Mouse (Mus musculus) heart, embryonic 14.5 days (tissue): ENCODE data around the gene Myh9. TPM values are rescaled to one million over a fixed set of nuclear protein-coding genes. Genes with fewer than 3 reads are reported as not detected.

Source experiments
- ATAC-seq: fragments of 200-750 bp; cut with Nextera tagmentation; 2 replicates; pipeline ENCODE4 v1.8.0; 2017; ENCODE audit warnings: low read depth, moderate TSS enrichment; ENCODE audit not compliant: insufficient number of reproducible peaks, insufficient read depth, low FRiP score
- H3K27ac ChIP-seq, 2 experiments: fragments of 200-500 bp in 1 of 2; fragments of 300-500 bp in 1 of 2; sonication (generic) in 1 of 2; replicated peaks in 1 of 2; 2 replicates each; pipeline ENCODE4 v1.5.1; 2012 to 2014; ENCODE audit warnings: low read depth in 2 of 2, low read length in 2 of 2, control low read depth in 1 of 2, mild to moderate bottlenecking in 1 of 2, mixed read lengths in 1 of 2; ENCODE audit not compliant: control insufficient read depth in 1 of 2, insufficient read depth in 1 of 2
- H3K27me3 ChIP-seq: fragments of 300-500 bp; sonication (generic); 2 replicates; pipeline ENCODE4 v1.6.1; 2014; ENCODE audit warnings: mild to moderate bottlenecking, low read length, control low read depth; ENCODE audit not compliant: control insufficient read depth, insufficient read depth
- H3K36me3 ChIP-seq: fragments of 300-500 bp; sonication (generic); 2 replicates; pipeline ENCODE4 v1.6.1; 2014; ENCODE audit warnings: mild to moderate bottlenecking, control low read depth, low read length, mixed read lengths; ENCODE audit not compliant: control insufficient read depth, insufficient read depth
- H3K4me1 ChIP-seq, 2 experiments: fragments of 200-500 bp in 1 of 2; fragments of 300-500 bp in 1 of 2; sonication (generic) in 1 of 2; 2 replicates each; pipeline ENCODE4 v1.6.1; 2012 to 2014; ENCODE audit warnings: low read length in 2 of 2, control low read depth in 1 of 2, mixed read lengths in 1 of 2; ENCODE audit not compliant: control insufficient read depth in 2 of 2, insufficient read depth in 2 of 2
- H3K4me2 ChIP-seq: fragments of 300-500 bp; sonication (generic); 2 replicates; pipeline ENCODE4 v1.6.1; 2014; ENCODE audit warnings: mild to moderate bottlenecking, low read length
- H3K4me3 ChIP-seq, 2 experiments: fragments of 200-500 bp in 1 of 2; fragments of 300-500 bp in 1 of 2; sonication (generic) in 1 of 2; 2 replicates each; pipeline ENCODE4 v1.5.1; 2012 to 2014; ENCODE audit warnings: low read length in 2 of 2, mild to moderate bottlenecking in 2 of 2, control low read depth in 1 of 2, low read depth in 1 of 2, moderate library complexity in 1 of 2; ENCODE audit not compliant: control insufficient read depth in 1 of 2, insufficient read depth in 1 of 2
- H3K9ac ChIP-seq: fragments of 300-500 bp; sonication (generic); 2 replicates; pipeline ENCODE4 v1.6.1; 2014; ENCODE audit warnings: mild to moderate bottlenecking, low read length
- H3K9me3 ChIP-seq: fragments of 300-500 bp; sonication (generic); 2 replicates; pipeline ENCODE4 v1.6.1; 2016; ENCODE audit warnings: low read length, control low read depth; ENCODE audit not compliant: control insufficient read depth
- WGBS: fragments of 180-500 bp; shearing (Covaris S2); extraction: QIAGEN DNeasy Blood & Tissue Kit; methylation state at CpG from one replicate; pipeline ENCODE4 v1.1.7; 2014; 5-methylcytosine and 5-hydroxymethylcytosine counted together
- polyA plus RNA-seq: library from polyadenylated mRNA; unstranded; fragments of >200 nt; fragmentation: Nextera tagmentation; extraction: Ambion mirVana; gene quantifications from 2 replicates; pipeline ENCODE4 v1.2.1, GENCODE M21; 2014

The Myh9 gene
- polyA plus RNA-seq, 1 experiment from 2014 or later = 31.0 TPM

- no peak overlapping the region for H3K27ac ChIP-seq
- no peak overlapping the region for H3K4me2 ChIP-seq
- no peaks in the 10 kb centered on the region for H3K9me3 ChIP-seq
- peaks cover 9% of the 10 kb centered on the region for H3K36me3 ChIP-seq
- WGBS = 94% methylated on average over 2 of the region's 2 CpGs
- H3K4me3 ChIP-seq = no peak overlapping the region
- H3K4me1 ChIP-seq = 0 out of 4 replicates have a peak, but pooled peaks cover 0 to 2% of the 10 kb centered on the region in 2 experiments
- no peaks in the 10 kb centered on the region for H3K27me3 ChIP-seq
- no peak overlapping the region for H3K9ac ChIP-seq
- ATAC-seq = no peak
These were observed 86.8 kb downstream of the Myh9 start for GRCm38 (mm10) chr15:77755132-77755531.

DNA sequence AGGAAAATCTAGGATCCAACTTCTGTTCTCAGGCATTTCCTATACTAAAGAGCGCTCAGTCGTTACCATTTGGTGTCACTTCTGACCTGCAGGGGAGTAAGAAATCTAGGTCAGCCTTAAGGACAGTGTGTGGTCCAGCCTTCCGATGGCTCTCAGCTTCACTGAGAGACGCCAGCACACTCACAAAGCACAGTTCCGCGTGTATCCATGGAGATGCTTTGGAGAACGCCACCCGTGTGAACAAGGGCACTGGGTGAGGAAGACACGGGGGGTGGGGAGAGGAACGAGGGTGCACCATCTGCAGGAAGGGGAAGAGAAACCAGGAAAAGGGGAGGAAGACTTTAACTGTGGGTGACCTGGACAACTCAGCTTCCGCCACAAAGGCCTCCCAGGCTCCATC lies 89.5 kb downstream of the Myh9 start:
- WGBS = 44% methylated on average over 11 of the region's 11 CpGs
- Histone ChIP-seq H3K36me3 (no peaks in the 10 kb centered on the region), H3K4me2 (no peak overlapping the region), H3K27ac (no peak overlapping the region), H3K4me1 (0 out of 4 replicates have a peak, but pooled peaks cover 0 to 2% of the 10 kb centered on the region in 2 experiments), H3K4me3 (no peak overlapping the region), H3K9me3 (peaks cover 3% of the 10 kb centered on the region; the same call in 1 of the 2 replicates), H3K9ac (no peak overlapping the region), H3K27me3 (no peaks in the 10 kb centered on the region)
- ATAC-seq = no peak

GRCm38 (mm10) chr15:77750461-77750860 lies 91.5 kb downstream of the Myh9 start:
- Histone ChIP-seq H3K4me2 (no peak overlapping the region), H3K9me3 (peaks cover 3% of the 10 kb centered on the region; the same call in 1 of the 2 replicates), H3K9ac (no peak overlapping the region), H3K27me3 (no peaks in the 10 kb centered on the region), H3K27ac (no peak overlapping the region), H3K36me3 (no peaks in the 10 kb centered on the region), H3K4me3 (no peak overlapping the region), H3K4me1 (no peaks in the 10 kb centered on the region)
- 23% methylated on average over 1 of the region's 1 CpGs for WGBS
- ATAC-seq = no peak

- Histone ChIP-seq H3K9me3 (peaks cover 3% of the 10 kb centered on the region; the same call in 1 of the 2 replicates), H3K36me3 (no peaks in the 10 kb centered on the region), H3K4me1 (no peaks in the 10 kb centered on the region), H3K27ac (no peak overlapping the region), H3K4me3 (no peak overlapping the region), H3K9ac (no peak overlapping the region), H3K27me3 (no peaks in the 10 kb centered on the region), H3K4me2 (no peak overlapping the region)
- ATAC-seq = no peak
- WGBS = 90% methylated on average over 10 of the region's 10 CpGs
These were observed 92.3 kb downstream of the Myh9 start for GRCm38 (mm10) chr15:77749717-77750116.

DNA sequence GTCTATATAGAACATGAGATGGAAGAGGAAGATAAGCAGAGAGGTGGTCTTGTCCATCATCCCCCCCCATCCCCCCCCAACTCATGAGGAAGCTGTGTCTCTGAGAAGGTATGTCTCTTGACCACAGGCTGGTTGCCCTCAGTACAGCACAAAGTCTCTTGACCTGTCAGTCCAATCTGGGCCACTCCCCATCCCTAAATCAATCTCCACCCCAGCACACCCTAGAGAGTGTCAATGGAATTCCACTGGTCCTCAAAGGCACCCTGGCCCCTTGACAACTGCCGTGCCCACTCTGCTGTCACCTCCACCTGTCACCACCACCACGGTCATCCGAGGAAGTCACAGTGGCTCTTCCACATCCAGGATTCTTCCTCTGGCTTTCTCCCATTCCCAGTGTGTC lies 93.6 kb downstream of the Myh9 start:
- no peaks in the 10 kb centered on the region for H3K36me3 ChIP-seq
- H3K4me2 ChIP-seq = no peak overlapping the region
- no peaks in the 10 kb centered on the region for H3K27me3 ChIP-seq
- H3K4me1 ChIP-seq = no peaks in the 10 kb centered on the region
- H3K27ac ChIP-seq = no peak overlapping the region
- no peak overlapping the region for H3K9ac ChIP-seq
- no peak for ATAC-seq
- H3K4me3 ChIP-seq = no peak overlapping the region
- WGBS = 27% methylated on average over 3 of the region's 3 CpGs
- peaks cover 3% of the 10 kb centered on the region; the same call in 1 of the 2 replicates for H3K9me3 ChIP-seq

- H3K27me3 ChIP-seq = no peaks in the 10 kb centered on the region
- WGBS = 80% methylated on average over 1 of the region's 1 CpGs
- peaks cover 3% of the 10 kb centered on the region; the same call in 1 of the 2 replicates for H3K9me3 ChIP-seq
- no peak overlapping the region for H3K4me2 ChIP-seq
- H3K36me3 ChIP-seq = no peaks in the 10 kb centered on the region
- no peak overlapping the region for H3K4me3 ChIP-seq
- H3K27ac ChIP-seq = no peak overlapping the region
- H3K9ac ChIP-seq = no peak overlapping the region
- no peaks in the 10 kb centered on the region for H3K4me1 ChIP-seq
- ATAC-seq = no peak
These were observed 95.6 kb downstream of the Myh9 start for GRCm38 (mm10) chr15:77746326-77746725.

- Histone ChIP-seq H3K27ac (no peak overlapping the region), H3K4me2 (no peak overlapping the region), H3K36me3 (no peaks in the 10 kb centered on the region), H3K9ac (no peak overlapping the region), H3K27me3 (no peaks in the 10 kb centered on the region), H3K9me3 (peaks cover 3% of the 10 kb centered on the region; the same call in 1 of the 2 replicates), H3K4me3 (no peak overlapping the region), H3K4me1 (no peaks in the 10 kb centered on the region)
- no peak for ATAC-seq
These were observed 96.9 kb downstream of the Myh9 start for GRCm38 (mm10) chr15:77745081-77745480.

GRCm38 (mm10) chr15:77744632-77745031 lies 97.3 kb downstream of the Myh9 start:
- 33% methylated on average over 5 of the region's 5 CpGs for WGBS
- H3K4me2 ChIP-seq = no peak overlapping the region
- H3K4me1 ChIP-seq = no peaks in the 10 kb centered on the region
- ATAC-seq = no peak
- H3K36me3 ChIP-seq = no peaks in the 10 kb centered on the region
- H3K9me3 ChIP-seq = peaks cover 3% of the 10 kb centered on the region; the same call in 1 of the 2 replicates
- no peak overlapping the region for H3K4me3 ChIP-seq
- H3K27me3 ChIP-seq = no peaks in the 10 kb centered on the region
- H3K27ac ChIP-seq = no peak overlapping the region
- no peak overlapping the region for H3K9ac ChIP-seq
